Mouse (Mus musculus) monocyte, adult 2 months (primary cell): ENCODE data around the gene AU021092.
A peak's percentile ranks its signal among the peaks of the same experiment; 100 is the strongest.

ENCODE experiments used
- DNase-seq, 2 experiments: peaks; one replicate each; pipeline ENCODE4 v3.0.0; 2022; ENCODE audit warnings: low spot score in 2 of 2, low read depth in 1 of 2

AU021092 gene

GRCm38 (mm10) chr16:5216686-5217085 is 5.4 kb downstream of the AU021092 start:
- DNase-seq = no peak

GRCm38 (mm10) chr16:5214126-5214525 is 8.0 kb downstream of the AU021092 start:
- DNase-seq = no peak

- no peak for DNase-seq
Measured at GRCm38 (mm10) chr16:5212150-5212549, 9.9 kb downstream of the AU021092 start.

GRCm38 (mm10) chr16:5210365-5210764 is 11.7 kb downstream of the AU021092 start:
- DNase-seq = no peak

- no peak for DNase-seq
Measured at GRCm38 (mm10) chr16:5206051-5206450, 16.0 kb downstream of the AU021092 start.

- no peak for DNase-seq
Measured at GRCm38 (mm10) chr16:5205431-5205970, 16.6 kb downstream of the AU021092 start.

- peak in 1 of 2 experiments; percentile 61 for DNase-seq
Measured at GRCm38 (mm10) chr16:5203668-5204433, 18.2 kb downstream of the AU021092 start, which contains the start of gene Nagpa. Gene Nagpa, minus strand, starts transcription at chr16:5204012.

- DNase-seq = no peak
Measured at GRCm38 (mm10) chr16:5203200-5203599, 18.9 kb downstream of the AU021092 start.

- peak; percentile 29 to 34 for DNase-seq
Measured at GRCm38 (mm10) chr16:5202681-5203080, 19.4 kb downstream of the AU021092 start.

GRCm38 (mm10) chr16:5195080-5195479 is 27.0 kb downstream of the AU021092 start:
- no peak for DNase-seq

GRCm38 (mm10) chr16:5186234-5186633 is 35.9 kb downstream of the AU021092 start:
- DNase-seq = no peak

GRCm38 (mm10) chr16:5185691-5186090 is 36.4 kb downstream of the AU021092 start:
- DNase-seq = no peak

- DNase-seq = no peak
Measured at GRCm38 (mm10) chr16:5184956-5185355, 37.1 kb downstream of the AU021092 start.

GRCm38 (mm10) chr16:5184101-5184500 is 38.0 kb downstream of the AU021092 start:
- no peak for DNase-seq

GRCm38 (mm10) chr16:5183310-5183975 is 38.7 kb downstream of the AU021092 start:
- DNase-seq = no peak

- no peak for DNase-seq
Measured at GRCm38 (mm10) chr16:5172636-5173035, 49.5 kb downstream of the AU021092 start.

GRCm38 (mm10) chr16:5168829-5169228 is 53.3 kb downstream of the AU021092 start:
- no peak for DNase-seq

- DNase-seq = no peak
Measured at GRCm38 (mm10) chr16:5168038-5168437, 54.1 kb downstream of the AU021092 start.

- DNase-seq = no peak
Measured at GRCm38 (mm10) chr16:5164327-5164726, 57.8 kb downstream of the AU021092 start.
